Comparison of ENCODE assay signal across 23 mouse cellular contexts in the genomic region with DNA sequence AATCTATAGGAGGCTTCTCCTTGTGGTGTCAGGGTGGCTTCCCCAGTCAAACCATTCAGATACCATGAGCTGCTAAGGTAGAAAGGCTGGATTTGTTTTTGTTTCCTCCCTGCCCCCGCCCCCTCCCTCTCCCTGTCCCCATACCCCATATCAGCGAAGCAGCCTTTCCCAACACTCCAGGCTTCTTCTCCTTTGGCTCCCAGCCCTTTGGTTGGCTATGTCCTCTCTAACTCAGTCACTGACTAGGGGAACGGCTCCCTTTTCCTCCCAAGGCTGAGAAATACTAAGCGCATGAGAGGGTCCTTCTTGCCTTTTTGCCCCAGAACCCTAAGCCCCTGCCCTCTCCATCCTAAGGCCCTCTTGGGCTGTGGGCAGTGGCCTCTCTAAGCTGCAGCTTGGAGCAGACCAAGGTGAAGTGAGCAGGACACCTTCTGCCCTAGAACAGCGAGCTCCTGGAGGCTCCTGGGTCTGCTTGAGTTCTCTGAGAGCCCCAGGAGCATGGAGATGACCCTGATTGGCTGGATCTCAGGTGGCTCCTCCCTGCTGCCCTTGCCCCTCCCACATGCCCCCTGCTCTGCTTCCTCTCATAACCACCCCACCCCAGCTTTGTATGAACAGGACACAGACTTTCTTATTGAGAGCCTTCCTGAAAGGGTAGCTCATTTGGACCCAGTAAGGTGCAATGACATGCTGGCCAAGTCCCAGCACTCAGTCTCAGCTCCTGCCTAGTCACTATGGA.
DNase-seq lines count a peak whose midpoint lies in the region; ATAC-seq lines count a peak whose summit lies in the region.
"Had no signal": no experiment of that assay in that cellular context is flagged by ENCODE, and none has a peak within 500 bp of the region (broad histone marks: within the 10 kb centered on the region; RNA-seq: fewer than 3 reads in every experiment).

No protein-coding gene starts in this region.

- ATAC-seq in forebrain, embryonic 15.5 days (replicated peaks): 0 out of 2 replicates have a peak, but pooled peaks have one; percentile 20
- ATAC-seq: inflammation-experienced regulatory T-cells, adult 6 months had no signal

- peaks cover 51% of the 10 kb centered on the region for H3K4me1 ChIP-seq in forebrain, embryonic 15.5 days
- H3K4me1 ChIP-seq: liver, embryonic 15.5 days; stomach, embryonic 15.5 days had no signal

- H3K4me2 ChIP-seq in forebrain, embryonic 15.5 days (replicated peaks): no peak overlapping the region
- H3K4me2 ChIP-seq: hindbrain, embryonic 13.5 days; limb, embryonic 15.5 days; liver, embryonic 15.5 days; stomach, embryonic 15.5 days had no signal

- no peaks in the 10 kb centered on the region for H3K36me3 ChIP-seq in forebrain, embryonic 15.5 days
- H3K36me3 ChIP-seq: hindbrain, embryonic 13.5 days; limb, embryonic 15.5 days; liver, embryonic 15.5 days; stomach, embryonic 15.5 days had no signal

- WGBS in forebrain, embryonic 15.5 days: 74% methylated on average over 5 of the region's 5 CpGs

- 0 out of 2 replicates have a peak overlapping the region, but pooled peaks have one; percentile 14 for H3K9ac ChIP-seq in forebrain, embryonic 15.5 days (replicated peaks)
- H3K9ac ChIP-seq: hindbrain, embryonic 13.5 days; limb, embryonic 15.5 days; liver, embryonic 15.5 days; stomach, embryonic 15.5 days had no signal

- H3K27me3 ChIP-seq in forebrain, embryonic 15.5 days: no peaks in the 10 kb centered on the region
- H3K27me3 ChIP-seq: limb, embryonic 15.5 days; liver, embryonic 15.5 days; stomach, embryonic 15.5 days had no signal

- H3K9me3 ChIP-seq in forebrain, embryonic 15.5 days: no peaks in the 10 kb centered on the region
- H3K9me3 ChIP-seq: hindbrain, embryonic 13.5 days; limb, embryonic 15.5 days; liver, embryonic 15.5 days; stomach, embryonic 15.5 days had no signal

- H3K27ac ChIP-seq in forebrain, embryonic 15.5 days (replicated peaks): peak overlapping the region; percentile 49
- H3K27ac ChIP-seq: heart, adult 2 months; hindbrain, embryonic 13.5 days; limb, embryonic 15.5 days; liver, embryonic 15.5 days; macrophage; stomach, embryonic 15.5 days had no signal

- no peak overlapping the region for H3K4me3 ChIP-seq in forebrain, embryonic 15.5 days
- H3K4me3 ChIP-seq: heart, adult 2 months; hindbrain, embryonic 13.5 days; limb, embryonic 15.5 days; liver, embryonic 15.5 days; myocyte; stomach, embryonic 15.5 days had no signal

- peak; percentile 20 to 29 for DNase-seq in heart, adult 9 months (ENCODE audit: low spot score in 2 of 2)
- DNase-seq in heart, adult 8-10 months (ENCODE audit: low spot score): no peak
- peak; percentile 23 for DNase-seq in thymus, postnatal 0 days (ENCODE audit: low spot score)
- no peak for DNase-seq in thymus, adult 18-20 months
- peak; percentile 41 for DNase-seq in thymus, postnatal 4 days
- DNase-seq in urinary bladder, postnatal 25 days (ENCODE audit: low spot score): no peak
- DNase-seq in cerebellum, postnatal 4 days (ENCODE audit: low spot score in 2 of 2): no peak
- DNase-seq: adrenal gland, postnatal 10 days; cerebellum, adult 11-12 months; cerebellum, postnatal 25 days; kidney, adult 2 months; kidney, postnatal 25 days; midbrain, embryonic 14.5 days; right cerebral cortex, postnatal 25 days had no signal

Comparison
In these comparisons a context has a peak if more than half of its experiments do, and no peak if none do; other contexts are left out.
1. DNase-seq: peak in heart, adult 9 months (2 of 2), thymus, postnatal 0 days (single experiment) and thymus, postnatal 4 days (single experiment); none in heart, adult 8-10 months (single experiment), thymus, adult 18-20 months (0 of 2), urinary bladder, postnatal 25 days (single experiment) and cerebellum, postnatal 4 days (0 of 2).